Mouse (Mus musculus) stomach, embryonic 16.5 days (tissue): ENCODE data around the gene Arhgap6. TPM values are rescaled to one million over a fixed set of nuclear protein-coding genes. Genes with fewer than 3 reads are reported as not detected.

ENCODE experiments used
- ATAC-seq: fragments of 200-750 bp; cut with Nextera tagmentation; 2 replicates; pipeline ENCODE4 v1.8.0; 2017; ENCODE audit warnings: moderate number of reproducible peaks, moderate TSS enrichment; ENCODE audit not compliant: insufficient read depth, low FRiP score
- H3K27ac ChIP-seq: fragments of 300-500 bp; sonication (generic); 2 replicates; pipeline ENCODE4 v1.5.1; 2014; ENCODE audit warnings: low read length
- H3K27me3 ChIP-seq: fragments of 300-500 bp; sonication (generic); 2 replicates; pipeline ENCODE4 v1.6.1; 2014; ENCODE audit warnings: low read length, control low read depth, mixed read lengths; ENCODE audit not compliant: control insufficient read depth, insufficient read depth
- H3K36me3 ChIP-seq: fragments of 300-500 bp; sonication (generic); 2 replicates; pipeline ENCODE4 v1.6.1; 2014; ENCODE audit warnings: low read length; ENCODE audit not compliant: control insufficient read depth, insufficient read depth
- H3K4me1 ChIP-seq: fragments of 300-500 bp; sonication (generic); 2 replicates; pipeline ENCODE4 v1.6.1; 2014; ENCODE audit warnings: low read length, control low read depth, mixed read lengths; ENCODE audit not compliant: control insufficient read depth, insufficient read depth
- H3K4me2 ChIP-seq: fragments of 300-500 bp; sonication (generic); 2 replicates; pipeline ENCODE4 v1.6.1; 2014; ENCODE audit warnings: low read depth, low read length, mixed read lengths
- H3K4me3 ChIP-seq: fragments of 300-500 bp; sonication (generic); replicated peaks from 2 replicates; pipeline ENCODE4 v1.5.1; 2014; ENCODE audit warnings: mild to moderate bottlenecking, low read length
- H3K9ac ChIP-seq: fragments of 300-500 bp; sonication (generic); 2 replicates; pipeline ENCODE4 v1.6.1; 2014; ENCODE audit warnings: low read length
- H3K9me3 ChIP-seq: fragments of 300-500 bp; sonication (generic); replicated peaks from 2 replicates; pipeline ENCODE4 v1.6.1; 2016; ENCODE audit warnings: low read length, control low read depth; ENCODE audit not compliant: control insufficient read depth
- WGBS: fragments of 180-500 bp; shearing (Covaris S2); extraction: QIAGEN DNeasy Blood & Tissue Kit; methylation state at CpG from one replicate; pipeline ENCODE4 v1.1.7; 2014; 5-methylcytosine and 5-hydroxymethylcytosine counted together
- polyA plus RNA-seq: library from polyadenylated mRNA; unstranded; fragments of >200 nt; fragmentation: Nextera tagmentation; extraction: Ambion mirVana; gene quantifications from 2 replicates; pipeline ENCODE4 v1.2.1, GENCODE M21; 2015

Gene Arhgap6
- polyA plus RNA-seq, 1 experiment from 2014 or later = 7.4 TPM

- Histone ChIP-seq H3K4me2 (no peak overlapping the region), H3K27ac (no peak overlapping the region), H3K9ac (no peak overlapping the region), H3K4me3 (no peak overlapping the region), H3K36me3 (no peaks in the 10 kb centered on the region), H3K4me1 (no peaks in the 10 kb centered on the region), H3K27me3 (peaks cover 5% of the 10 kb centered on the region), H3K9me3 (no peaks in the 10 kb centered on the region)
- ATAC-seq = no peak
These were observed 53.2 kb downstream of the Arhgap6 start for GRCm38 (mm10) chrX:168848062-168848461.

GRCm38 (mm10) chrX:168874688-168875087 lies 79.8 kb downstream of the Arhgap6 start:
- Histone ChIP-seq H3K9me3 (no peaks in the 10 kb centered on the region), H3K4me3 (no peak overlapping the region), H3K4me2 (no peak overlapping the region), H3K27ac (no peak overlapping the region), H3K36me3 (no peaks in the 10 kb centered on the region), H3K9ac (no peak overlapping the region), H3K27me3 (no peaks in the 10 kb centered on the region; the same call in 1 of the 2 replicates), H3K4me1 (no peaks in the 10 kb centered on the region)
- 17% methylated on average over 1 of the region's 1 CpGs for WGBS
- ATAC-seq = no peak

- Histone ChIP-seq H3K36me3 (no peaks in the 10 kb centered on the region), H3K9me3 (no peaks in the 10 kb centered on the region), H3K4me2 (no peak overlapping the region), H3K4me1 (no peaks in the 10 kb centered on the region; the same call in 1 of the 2 replicates), H3K4me3 (no peak overlapping the region), H3K27me3 (no peaks in the 10 kb centered on the region; the same call in none of the 2 replicates), H3K27ac (no peak overlapping the region), H3K9ac (no peak overlapping the region)
- 71% methylated on average over 2 of the region's 2 CpGs for WGBS
- no peak for ATAC-seq
These were observed 108.7 kb downstream of the Arhgap6 start for GRCm38 (mm10) chrX:168903557-168903956.

- Histone ChIP-seq H3K4me2 (no peak overlapping the region), H3K36me3 (no peaks in the 10 kb centered on the region), H3K27ac (no peak overlapping the region), H3K4me1 (no peaks in the 10 kb centered on the region; the same call in 1 of the 2 replicates), H3K9me3 (no peaks in the 10 kb centered on the region), H3K27me3 (no peaks in the 10 kb centered on the region; the same call in none of the 2 replicates), H3K9ac (no peak overlapping the region), H3K4me3 (no peak overlapping the region)
- no peak for ATAC-seq
- 65% methylated on average over 3 of the region's 3 CpGs for WGBS
These were observed 109.2 kb downstream of the Arhgap6 start for GRCm38 (mm10) chrX:168904086-168904485.

GRCm38 (mm10) chrX:168907586-168907985 lies 112.7 kb downstream of the Arhgap6 start:
- H3K9me3 ChIP-seq = no peaks in the 10 kb centered on the region
- 45% methylated on average over 2 of the region's 2 CpGs for WGBS
- H3K9ac ChIP-seq = no peak overlapping the region
- no peaks in the 10 kb centered on the region for H3K36me3 ChIP-seq
- peaks cover 4% of the 10 kb centered on the region for H3K27me3 ChIP-seq
- H3K4me3 ChIP-seq = no peak overlapping the region
- H3K4me2 ChIP-seq = no peak overlapping the region
- H3K27ac ChIP-seq = no peak overlapping the region
- no peaks in the 10 kb centered on the region; the same call in 1 of the 2 replicates for H3K4me1 ChIP-seq
- no peak for ATAC-seq

GRCm38 (mm10) chrX:168913519-168913918 lies 118.6 kb downstream of the Arhgap6 start:
- no peak for ATAC-seq
- H3K27ac ChIP-seq = no peak overlapping the region
- peaks cover 4% of the 10 kb centered on the region for H3K27me3 ChIP-seq
- H3K9me3 ChIP-seq = no peaks in the 10 kb centered on the region
- H3K9ac ChIP-seq = no peak overlapping the region
- H3K4me2 ChIP-seq = no peak overlapping the region
- H3K4me1 ChIP-seq = no peaks in the 10 kb centered on the region
- no peak overlapping the region for H3K4me3 ChIP-seq
- H3K36me3 ChIP-seq = no peaks in the 10 kb centered on the region

GRCm38 (mm10) chrX:168920942-168921341 lies 126.0 kb downstream of the Arhgap6 start:
- Histone ChIP-seq H3K4me3 (no peak overlapping the region), H3K36me3 (no peaks in the 10 kb centered on the region), H3K9ac (no peak overlapping the region), H3K4me1 (no peaks in the 10 kb centered on the region), H3K9me3 (no peaks in the 10 kb centered on the region), H3K27me3 (no peaks in the 10 kb centered on the region), H3K27ac (no peak overlapping the region), H3K4me2 (no peak overlapping the region)
- no peak for ATAC-seq
- 72% methylated on average over 2 of the region's 2 CpGs for WGBS

GRCm38 (mm10) chrX:168932420-168932819 lies 137.5 kb downstream of the Arhgap6 start:
- 59% methylated on average over 1 of the region's 1 CpGs for WGBS
- peaks cover 4% of the 10 kb centered on the region; the same call in 1 of the 2 replicates for H3K27me3 ChIP-seq
- ATAC-seq = no peak
- H3K9ac ChIP-seq = no peak overlapping the region
- H3K4me2 ChIP-seq = no peak overlapping the region
- no peaks in the 10 kb centered on the region for H3K4me1 ChIP-seq
- no peaks in the 10 kb centered on the region for H3K9me3 ChIP-seq
- H3K36me3 ChIP-seq = no peaks in the 10 kb centered on the region
- H3K4me3 ChIP-seq = no peak overlapping the region
- no peak overlapping the region for H3K27ac ChIP-seq

GRCm38 (mm10) chrX:168935447-168935846 lies 140.5 kb downstream of the Arhgap6 start:
- 3% methylated on average over 3 of the region's 3 CpGs for WGBS
- no peak overlapping the region for H3K27ac ChIP-seq

GRCm38 (mm10) chrX:168937941-168938340 lies 143.0 kb downstream of the Arhgap6 start:
- Histone ChIP-seq H3K4me2 (no peak overlapping the region), H3K36me3 (no peaks in the 10 kb centered on the region), H3K4me1 (no peaks in the 10 kb centered on the region), H3K27ac (no peak overlapping the region), H3K27me3 (peaks cover 3% of the 10 kb centered on the region; the same call in 1 of the 2 replicates), H3K9me3 (no peaks in the 10 kb centered on the region), H3K4me3 (no peak overlapping the region), H3K9ac (no peak overlapping the region)
- ATAC-seq = no peak
- 35% methylated on average over 4 of the region's 4 CpGs for WGBS

More at GRCm38 (mm10) chrX:168935447-168935846, 140.5 kb downstream of the Arhgap6 start:
- Histone ChIP-seq H3K9ac (no peak overlapping the region), H3K4me3 (no peak overlapping the region), H3K27me3 (peaks cover 4% of the 10 kb centered on the region; the same call in 1 of the 2 replicates), H3K9me3 (no peaks in the 10 kb centered on the region), H3K4me2 (no peak overlapping the region), H3K4me1 (no peaks in the 10 kb centered on the region), H3K36me3 (no peaks in the 10 kb centered on the region)
- ATAC-seq = no peak
